ENCODE assay signal across 19 mouse cellular contexts in the genomic region with DNA sequence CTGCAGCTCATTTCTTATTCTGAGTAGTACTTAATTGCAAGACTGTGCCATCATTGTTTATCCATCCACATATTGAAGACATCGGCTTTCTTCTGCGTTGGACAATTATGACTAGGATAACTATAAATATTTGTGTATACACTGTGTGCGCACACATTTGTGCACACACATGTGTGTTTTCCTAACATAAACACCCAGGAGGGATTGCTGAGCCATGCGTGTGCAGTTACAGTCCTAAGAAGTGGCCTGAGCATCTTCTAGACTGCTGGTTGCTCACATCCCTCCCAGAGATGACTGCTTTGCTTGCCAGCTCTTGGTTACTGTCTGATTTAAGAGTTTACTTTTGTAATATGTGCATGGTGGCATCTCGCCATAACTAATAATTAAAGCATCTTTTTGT.
"Had no signal": no experiment of that assay in that cellular context is flagged by ENCODE, and none has a peak within 500 bp of the region (broad histone marks: within the 10 kb centered on the region; RNA-seq: fewer than 3 reads in every experiment).

No protein-coding gene starts in this region.

- H3K4me3 ChIP-seq: kidney, embryonic 15.5 days; liver, embryonic 13.5 days; megakaryocyte, embryonic 14.5 days; midbrain, embryonic 10.5 days; midbrain, embryonic 13.5 days; myocyte; neural tube, embryonic 13.5 days had no signal

- H3K27me3 ChIP-seq: kidney, embryonic 15.5 days; liver, embryonic 13.5 days; megakaryocyte, embryonic 14.5 days; midbrain, embryonic 13.5 days; neural tube, embryonic 13.5 days had no signal

- H3K9ac ChIP-seq: kidney, embryonic 15.5 days; liver, embryonic 13.5 days; midbrain, embryonic 13.5 days; neural tube, embryonic 13.5 days had no signal

- ATAC-seq: inflammation-experienced regulatory T-cells, adult 6 months; lung, postnatal 0 days; midbrain, embryonic 13.5 days; midbrain, embryonic 16.5 days had no signal

- DNase-seq: kidney, adult 2 months; kidney, postnatal 10 days; kidney, postnatal 36 days; left cerebral cortex, postnatal 4 days; liver, embryonic 13.5 days; lung, adult 2 months; lung, postnatal 36 days; thymus, adult 2 months; thymus, postnatal 14 days; thymus, postnatal 4 days had no signal

- H3K27ac ChIP-seq: kidney, embryonic 15.5 days; liver, embryonic 13.5 days; midbrain, embryonic 10.5 days; midbrain, embryonic 13.5 days; neural tube, embryonic 13.5 days had no signal

- H3K4me2 ChIP-seq: kidney, embryonic 15.5 days; liver, embryonic 13.5 days; midbrain, embryonic 13.5 days; neural tube, embryonic 13.5 days had no signal

- H3K4me1 ChIP-seq: kidney, embryonic 15.5 days; liver, embryonic 13.5 days; megakaryocyte, embryonic 14.5 days; neural tube, embryonic 13.5 days had no signal

- H3K9me3 ChIP-seq: kidney, embryonic 15.5 days; liver, embryonic 13.5 days had no signal

- H3K36me3 ChIP-seq: liver, embryonic 13.5 days had no signal
